Mouse (Mus musculus): ENCODE data around the gene Ednra.
"Not testable (repeated sequence)": the region's sequence is repeated elsewhere in the genome, so short reads cannot be mapped to it uniquely, and the experiment has no call there.

The Ednra gene

GRCm38 (mm10) chr8:77717036-77717435, 7.2 kb downstream of the Ednra start:
- no peak for DNase-seq (ENCODE audit: low spot score)

- no peak for DNase-seq (ENCODE audit: low spot score)
Measured at GRCm38 (mm10) chr8:77714455-77714854, 9.8 kb downstream of the Ednra start.

GRCm38 (mm10) chr8:77713688-77714087, 10.6 kb downstream of the Ednra start:
- no peak for DNase-seq (ENCODE audit: low spot score)

GRCm38 (mm10) chr8:77704768-77705167, 19.5 kb downstream of the Ednra start:
- DNase-seq (ENCODE audit: low spot score): no peak

- DNase-seq (ENCODE audit: low spot score): no peak
Measured at GRCm38 (mm10) chr8:77698028-77698427, 26.2 kb downstream of the Ednra start.

- DNase-seq (ENCODE audit: low spot score): no peak
Measured at GRCm38 (mm10) chr8:77696182-77696581, 28.1 kb downstream of the Ednra start.

- DNase-seq (ENCODE audit: low spot score): no peak
Measured at GRCm38 (mm10) chr8:77695486-77696058, 28.7 kb downstream of the Ednra start.

- no peak for DNase-seq (ENCODE audit: low spot score)
Measured at GRCm38 (mm10) chr8:77695070-77695469, 29.2 kb downstream of the Ednra start.

GRCm38 (mm10) chr8:77694588-77694987, 29.7 kb downstream of the Ednra start:
- DNase-seq (ENCODE audit: low spot score): no peak

GRCm38 (mm10) chr8:77689421-77690059, 34.7 kb downstream of the Ednra start:
- not testable (repeated sequence) for DNase-seq (ENCODE audit: low spot score)

- DNase-seq (ENCODE audit: low spot score): no peak
Measured at GRCm38 (mm10) chr8:77688978-77689377, 35.3 kb downstream of the Ednra start.

- no peak for DNase-seq (ENCODE audit: low spot score)
Measured at GRCm38 (mm10) chr8:77684372-77684771, 39.9 kb downstream of the Ednra start.

- DNase-seq (ENCODE audit: low spot score): no peak
Measured at GRCm38 (mm10) chr8:77683356-77684106, 40.7 kb downstream of the Ednra start.

GRCm38 (mm10) chr8:77682008-77682934, 42.0 kb downstream of the Ednra start:
- DNase-seq (ENCODE audit: low spot score): no peak

GRCm38 (mm10) chr8:77672036-77672435, 52.2 kb downstream of the Ednra start:
- no peak for DNase-seq (ENCODE audit: low spot score)

GRCm38 (mm10) chr8:77670612-77671363, 53.5 kb downstream of the Ednra start:
- DNase-seq (ENCODE audit: low spot score): no peak

GRCm38 (mm10) chr8:77667916-77668315, 56.3 kb downstream of the Ednra start:
- no peak for DNase-seq (ENCODE audit: low spot score)

GRCm38 (mm10) chr8:77664901-77665300, 59.4 kb downstream of the Ednra start:
- DNase-seq (ENCODE audit: low spot score): no peak

- no peak for DNase-seq (ENCODE audit: low spot score)
Measured at GRCm38 (mm10) chr8:77659534-77660080, 64.7 kb downstream of the Ednra start.

- DNase-seq (ENCODE audit: low spot score): no peak
Measured at GRCm38 (mm10) chr8:77658356-77658755, 65.9 kb downstream of the Ednra start.

GRCm38 (mm10) chr8:77650646-77651190, 73.5 kb downstream of the Ednra start:
- DNase-seq (ENCODE audit: low spot score): no peak

All from testis, postnatal 14 days (tissue).